Mouse (Mus musculus) midbrain, embryonic 11.5 days (tissue): ENCODE measurements around the gene Eef1akmt3. TPM values are rescaled to one million over a fixed set of nuclear protein-coding genes. Genes with fewer than 3 reads are reported as not detected.

Experiments
- ATAC-seq: fragments of 200-750 bp; cut with Nextera tagmentation; 2 replicates; pipeline ENCODE4 v1.8.0; 2017; ENCODE audit warnings: moderate TSS enrichment, moderate library complexity; ENCODE audit not compliant: low FRiP score
- DNase-seq: peaks from one replicate; pipeline ENCODE4 v3.0.0; 2015; ENCODE audit warnings: low spot score; ENCODE audit errors: missing footprints
- H3K27ac ChIP-seq: fragments of 300-500 bp; sonication (generic); 2 replicates; pipeline ENCODE4 v1.5.1; 2014; ENCODE audit warnings: low read depth, low read length
- H3K27me3 ChIP-seq: fragments of 300-500 bp; sonication (generic); 2 replicates; pipeline ENCODE4 v1.6.1; 2014; ENCODE audit warnings: mild to moderate bottlenecking, low read length, moderate library complexity, mixed read lengths; ENCODE audit not compliant: control insufficient read depth, insufficient read depth
- H3K36me3 ChIP-seq: fragments of 300-500 bp; sonication (generic); 2 replicates; pipeline ENCODE4 v1.6.1; 2014; ENCODE audit warnings: mild to moderate bottlenecking, low read length, moderate library complexity, mixed read lengths; ENCODE audit not compliant: control insufficient read depth, insufficient read depth
- H3K4me1 ChIP-seq: fragments of 300-500 bp; sonication (generic); 2 replicates; pipeline ENCODE4 v1.6.1; 2014; ENCODE audit warnings: low read length; ENCODE audit not compliant: control insufficient read depth, insufficient read depth
- H3K4me2 ChIP-seq: fragments of 300-500 bp; sonication (generic); 2 replicates; pipeline ENCODE4 v1.6.1; 2014; ENCODE audit warnings: mild to moderate bottlenecking, moderate library complexity
- H3K4me3 ChIP-seq: fragments of 300-500 bp; sonication (generic); 2 replicates; pipeline ENCODE4 v1.5.1; 2014; ENCODE audit warnings: low read depth, low read length
- H3K9ac ChIP-seq: fragments of 300-500 bp; sonication (generic); 2 replicates; pipeline ENCODE4 v1.6.1; 2014; ENCODE audit warnings: low read length
- H3K9me3 ChIP-seq: fragments of 300-500 bp; sonication (generic); 2 replicates; pipeline ENCODE4 v1.6.1; 2016; ENCODE audit warnings: low read length; ENCODE audit not compliant: control insufficient read depth
- WGBS: fragments of 180-500 bp; shearing (Covaris S2); extraction: QIAGEN DNeasy Blood & Tissue Kit; methylation state at CpG from one replicate; pipeline ENCODE4 v1.1.7; 2014; 5-methylcytosine and 5-hydroxymethylcytosine counted together
- polyA plus RNA-seq: library from polyadenylated mRNA; unstranded; fragments of >200 nt; fragmentation: Nextera tagmentation; extraction: Ambion mirVana; gene quantifications from 2 replicates; pipeline ENCODE4 v1.2.1, GENCODE M21; 2014

Gene Eef1akmt3
- polyA plus RNA-seq, 1 experiment from 2014 or later, result 0.11 TPM

DNA sequence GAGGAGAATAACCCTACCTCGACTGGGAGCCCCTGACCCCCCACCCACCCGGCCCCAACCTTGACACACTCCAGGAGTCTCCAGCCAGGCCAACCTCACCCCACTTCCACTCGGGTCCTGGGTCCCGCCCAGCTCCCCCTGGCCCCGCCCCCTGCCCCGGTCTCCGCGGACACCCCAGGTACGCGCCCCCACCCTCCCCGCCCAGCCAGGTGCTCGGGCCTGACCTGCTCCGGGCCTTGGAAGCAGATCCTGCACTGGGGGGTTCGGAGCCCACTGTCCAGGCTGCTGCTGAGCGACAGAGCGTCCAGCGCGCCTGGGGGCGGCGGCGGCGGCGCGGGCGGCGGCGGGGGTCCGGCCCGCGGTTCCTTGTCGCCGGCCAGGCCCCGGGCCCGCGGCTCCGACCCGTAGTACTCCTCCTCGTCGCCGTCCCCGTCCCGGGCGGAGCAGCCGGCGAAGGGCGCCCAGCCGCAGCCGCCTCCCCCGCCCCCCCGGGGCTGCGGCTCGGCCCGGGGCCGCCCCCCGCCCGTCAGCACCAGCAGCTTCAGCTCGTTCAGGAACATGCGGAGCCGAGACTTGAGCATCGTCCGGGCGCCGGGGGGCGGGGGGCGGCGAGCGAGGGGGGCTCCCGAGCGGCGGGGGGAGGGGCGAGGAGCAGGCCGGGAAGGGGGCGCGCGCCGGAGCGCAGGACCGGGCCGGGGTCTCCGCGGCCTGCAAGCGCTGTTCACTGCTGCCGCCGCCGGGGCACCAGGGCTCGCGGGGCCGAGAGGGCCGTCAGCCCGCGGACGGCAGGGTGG, 18.1 kb upstream of the Eef1akmt3 start:
- ATAC-seq (peak; percentile 6), DNase-seq (no peak)
- H3K9ac ChIP-seq, result peak overlapping the region; percentile 90
- H3K4me2 ChIP-seq, result peak overlapping the region; percentile 93
- WGBS, result 2% methylated on average over 76 of the region's 92 CpGs
- peaks cover 13% of the 10 kb centered on the region; the same call in 1 of the 2 replicates for H3K36me3 ChIP-seq
- peak overlapping the region; percentile 78 for H3K4me3 ChIP-seq
- peak overlapping the region; percentile 79 for H3K27ac ChIP-seq
- H3K4me1 ChIP-seq, result peaks cover 25% of the 10 kb centered on the region
- H3K9me3 ChIP-seq, result no peaks in the 10 kb centered on the region
- H3K27me3 ChIP-seq, result no peaks in the 10 kb centered on the region; the same call in 1 of the 2 replicates

GRCm38 (mm10) chr10:127058708-127059107, 17.4 kb upstream of the Eef1akmt3 start:
- Histone ChIP-seq H3K9ac (peak overlapping the region; percentile 90), H3K4me2 (peak overlapping the region; percentile 93), H3K27me3 (no peaks in the 10 kb centered on the region; the same call in 1 of the 2 replicates), H3K4me3 (peak overlapping the region; percentile 78), H3K36me3 (peaks cover 13% of the 10 kb centered on the region; the same call in 1 of the 2 replicates), H3K9me3 (no peaks in the 10 kb centered on the region), H3K4me1 (peaks cover 25% of the 10 kb centered on the region), H3K27ac (no peak overlapping the region)
- DNase-seq (no peak), ATAC-seq (no peak)
- 9% methylated on average over 8 of the region's 8 CpGs for WGBS

- under 1% methylated on average over 9 of the region's 9 CpGs for WGBS
- Histone ChIP-seq H3K9ac (peak overlapping the region; percentile 90), H3K4me3 (peak overlapping the region; percentile 78), H3K27me3 (no peaks in the 10 kb centered on the region; the same call in 1 of the 2 replicates), H3K4me2 (peak overlapping the region; percentile 93), H3K9me3 (no peaks in the 10 kb centered on the region), H3K4me1 (peaks cover 25% of the 10 kb centered on the region), H3K27ac (no peak overlapping the region), H3K36me3 (peaks cover 13% of the 10 kb centered on the region; the same call in 1 of the 2 replicates)
- DNase-seq (peak; percentile 96), ATAC-seq (peak; percentile 30)
These were observed 16.8 kb upstream of the Eef1akmt3 start for GRCm38 (mm10) chr10:127058161-127058560.

- H3K4me1 ChIP-seq, result peaks cover 21% of the 10 kb centered on the region
- H3K4me2 ChIP-seq, result no peak overlapping the region
- H3K9me3 ChIP-seq, result no peaks in the 10 kb centered on the region
- no peak overlapping the region for H3K4me3 ChIP-seq
- DNase-seq, result no peak
- peaks cover 13% of the 10 kb centered on the region; the same call in 1 of the 2 replicates for H3K36me3 ChIP-seq
- no peak overlapping the region for H3K9ac ChIP-seq
- H3K27me3 ChIP-seq, result no peaks in the 10 kb centered on the region; the same call in 1 of the 2 replicates
- H3K27ac ChIP-seq, result no peak overlapping the region
- 92% methylated on average over 19 of the region's 20 CpGs for WGBS
- no peak for ATAC-seq
These were observed 15.2 kb upstream of the Eef1akmt3 start for GRCm38 (mm10) chr10:127056490-127056889.

DNA sequence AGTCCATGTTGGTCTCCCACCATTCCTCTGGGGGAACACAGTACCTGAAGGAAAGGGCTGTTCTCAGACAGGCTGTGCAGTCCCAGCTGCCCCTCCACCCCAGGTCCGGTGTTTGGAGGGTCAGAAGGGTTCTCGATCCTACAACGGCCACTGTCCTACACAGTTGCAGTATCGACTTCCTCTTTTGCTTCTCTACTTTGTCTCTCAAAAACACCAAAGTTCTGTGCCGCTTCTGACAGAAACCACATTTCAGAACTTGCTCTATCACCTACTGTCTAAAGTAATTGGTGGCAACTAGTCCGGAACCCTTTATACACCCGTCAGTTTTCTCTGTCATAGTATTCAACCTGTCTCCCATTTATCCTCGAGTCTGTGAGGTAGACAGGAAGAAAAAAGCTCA, 14.1 kb upstream of the Eef1akmt3 start:
- no peak overlapping the region for H3K9ac ChIP-seq
- DNase-seq, result no peak
- no peaks in the 10 kb centered on the region for H3K9me3 ChIP-seq
- H3K4me2 ChIP-seq, result no peak overlapping the region
- 92% methylated on average over 8 of the region's 8 CpGs for WGBS
- peaks cover 15% of the 10 kb centered on the region for H3K4me1 ChIP-seq
- H3K27ac ChIP-seq, result no peak overlapping the region
- ATAC-seq, result no peak
- H3K36me3 ChIP-seq, result peaks cover 13% of the 10 kb centered on the region; the same call in 1 of the 2 replicates
- peaks cover 10% of the 10 kb centered on the region for H3K27me3 ChIP-seq
- H3K4me3 ChIP-seq, result no peak overlapping the region

GRCm38 (mm10) chr10:127054646-127055045, 13.3 kb upstream of the Eef1akmt3 start:
- no peak for ATAC-seq
- Histone ChIP-seq H3K4me1 (peaks cover 12% of the 10 kb centered on the region), H3K9ac (no peak overlapping the region), H3K4me3 (no peak overlapping the region), H3K9me3 (no peaks in the 10 kb centered on the region), H3K27me3 (peaks cover 18% of the 10 kb centered on the region), H3K4me2 (no peak overlapping the region), H3K36me3 (peaks cover 13% of the 10 kb centered on the region; the same call in 1 of the 2 replicates), H3K27ac (no peak overlapping the region)
- 73% methylated on average over 4 of the region's 4 CpGs for whole genome bisulfite sequencing
- DNase-seq, result no peak

- no peaks in the 10 kb centered on the region for H3K9me3 ChIP-seq
- WGBS, result 22% methylated on average over 10 of the region's 10 CpGs
- H3K4me2 ChIP-seq, result no peak overlapping the region
- DNase-seq, result no peak
- ATAC-seq, result no peak
- no peak overlapping the region for H3K9ac ChIP-seq
- H3K27ac ChIP-seq, result no peak overlapping the region
- no peak overlapping the region for H3K4me3 ChIP-seq
- peaks cover 7% of the 10 kb centered on the region for H3K4me1 ChIP-seq
- H3K27me3 ChIP-seq, result peaks cover 39% of the 10 kb centered on the region
- H3K36me3 ChIP-seq, result 0 out of 2 replicates have a peak, but pooled peaks cover 2% of the 10 kb centered on the region
These were observed 8.8 kb upstream of the Eef1akmt3 start for GRCm38 (mm10) chr10:127050119-127050474.

GRCm38 (mm10) chr10:127049395-127050118, 8.2 kb upstream of the Eef1akmt3 start:
- Histone ChIP-seq H3K4me1 (peaks cover 7% of the 10 kb centered on the region), H3K36me3 (0 out of 2 replicates have a peak, but pooled peaks cover 2% of the 10 kb centered on the region), H3K4me3 (peak overlapping the region; percentile 0), H3K27ac (no peak overlapping the region), H3K9me3 (no peaks in the 10 kb centered on the region), H3K27me3 (peaks cover 39% of the 10 kb centered on the region), H3K4me2 (no peak overlapping the region; the same call in 1 of the 2 replicates), H3K9ac (no peak overlapping the region)
- WGBS, result 4% methylated on average over 29 of the region's 29 CpGs
- DNase-seq (no peak), ATAC-seq (no peak; the same call in 1 of the 2 replicates)
